Mouse (Mus musculus): ENCODE data around the gene Actn2.

Actn2 gene

GRCm38 (mm10) chr13:12311930-12312492 is 28.5 kb downstream of the Actn2 start:
- peak; percentile 32 to 45 for DNase-seq

- DNase-seq, result no peak
These were observed 29.2 kb downstream of the Actn2 start for GRCm38 (mm10) chr13:12311371-12311770.

- no peak for DNase-seq
These were observed 31.1 kb downstream of the Actn2 start for GRCm38 (mm10) chr13:12309446-12309845.

- DNase-seq, result no peak
These were observed 31.7 kb downstream of the Actn2 start for GRCm38 (mm10) chr13:12308878-12309277.

- DNase-seq, result no peak
These were observed 32.1 kb downstream of the Actn2 start for GRCm38 (mm10) chr13:12308473-12308872.

- DNase-seq, result no peak
These were observed 33.3 kb downstream of the Actn2 start for GRCm38 (mm10) chr13:12307286-12307685.

GRCm38 (mm10) chr13:12305540-12305939 is 35.0 kb downstream of the Actn2 start:
- DNase-seq, result no peak

GRCm38 (mm10) chr13:12304991-12305390 is 35.6 kb downstream of the Actn2 start:
- no peak for DNase-seq

GRCm38 (mm10) chr13:12297777-12298176 is 42.8 kb downstream of the Actn2 start:
- no peak for DNase-seq

GRCm38 (mm10) chr13:12296701-12297100 is 43.9 kb downstream of the Actn2 start:
- peak; percentile 21 to 30 for DNase-seq

GRCm38 (mm10) chr13:12293810-12294209 is 46.8 kb downstream of the Actn2 start:
- no peak for DNase-seq

GRCm38 (mm10) chr13:12290700-12291099 is 49.9 kb downstream of the Actn2 start:
- no peak for DNase-seq

- DNase-seq, result no peak
These were observed 56.0 kb downstream of the Actn2 start for GRCm38 (mm10) chr13:12284528-12284927.

- DNase-seq, result peak; percentile 39 to 48
These were observed 56.7 kb downstream of the Actn2 start for GRCm38 (mm10) chr13:12283826-12284225.

GRCm38 (mm10) chr13:12274721-12275120 is 65.8 kb downstream of the Actn2 start:
- no peak for DNase-seq

- no peak for DNase-seq
These were observed 66.3 kb downstream of the Actn2 start for GRCm38 (mm10) chr13:12274220-12274619.

- DNase-seq, result peak in 1 of 2 experiments; percentile 42
These were observed 67.6 kb downstream of the Actn2 start for GRCm38 (mm10) chr13:12272953-12273352.

GRCm38 (mm10) chr13:12267971-12268370 is 72.6 kb downstream of the Actn2 start:
- DNase-seq, result peak in 1 of 2 experiments; percentile 46

GRCm38 (mm10) chr13:12267097-12267496 is 73.5 kb downstream of the Actn2 start:
- DNase-seq, result peak in 1 of 2 experiments; percentile 52

GRCm38 (mm10) chr13:12263996-12264395 is 76.6 kb downstream of the Actn2 start:
- no peak for DNase-seq

- DNase-seq, result no peak
These were observed 79.1 kb downstream of the Actn2 start for GRCm38 (mm10) chr13:12261505-12261904.

GRCm38 (mm10) chr13:12257391-12258380 is 82.9 kb downstream of the Actn2 start, which contains the start of gene Mtr:
Gene Mtr, minus strand, starts transcription at chr13:12258113.
- DNase-seq, result peak; percentile 96

GRCm38 (mm10) chr13:12256871-12257390 is 83.6 kb downstream of the Actn2 start:
- no peak for DNase-seq
